Comparison of ENCODE assay signal across 9 mouse cellular contexts in genomic region chr3:70035593-70035992, GRCm38 (mm10). TPM values are rescaled to one million over a fixed set of nuclear protein-coding genes. Genes with fewer than 3 reads are reported as not detected.
DNase-seq lines count a peak whose midpoint lies in the region; ATAC-seq and TF ChIP-seq lines count a peak whose summit lies in the region.
"Had no signal": no experiment of that assay in that cellular context is flagged by ENCODE, and none has a peak within 500 bp of the region (broad histone marks: within the 10 kb centered on the region; RNA-seq: fewer than 3 reads in every experiment).

No protein-coding gene starts in this region.

- H3K4me2 ChIP-seq in midbrain, embryonic 14.5 days (ENCODE audit: low read length) = no peak overlapping the region
- no peak overlapping the region for H3K4me2 ChIP-seq in midbrain, embryonic 11.5 days
- no peak overlapping the region for H3K4me2 ChIP-seq in liver, embryonic 11.5 days
- H3K4me2 ChIP-seq: heart, embryonic 13.5 days had no signal

- no peaks in the 10 kb centered on the region for H3K36me3 ChIP-seq in midbrain, embryonic 14.5 days (ENCODE audit: control insufficient read depth, insufficient read depth, low read length)
- H3K36me3 ChIP-seq in midbrain, embryonic 11.5 days (ENCODE audit: control insufficient read depth, insufficient read depth, low read length) = no peaks in the 10 kb centered on the region
- no peaks in the 10 kb centered on the region for H3K36me3 ChIP-seq in midbrain, embryonic 10.5 days
- no peaks in the 10 kb centered on the region for H3K36me3 ChIP-seq in liver, embryonic 11.5 days (ENCODE audit: control insufficient read depth, insufficient read depth, low read length)
- H3K36me3 ChIP-seq: heart, embryonic 13.5 days had no signal

- 60% methylated on average over 4 of the region's 4 CpGs for WGBS in midbrain, embryonic 14.5 days
- WGBS in midbrain, embryonic 11.5 days = 63% methylated on average over 4 of the region's 4 CpGs
- 60% methylated on average over 4 of the region's 4 CpGs for WGBS in midbrain, embryonic 10.5 days
- WGBS in liver, embryonic 11.5 days = 49% methylated on average over 4 of the region's 4 CpGs

- peak; percentile 68 for TF ChIP-seq CTCF in cortical plate, adult 2 months (IDR thresholded peaks at IDR 0.05; ENCODE audit: extremely low read depth, insufficient read depth, low read length)

- H3K27me3 ChIP-seq in midbrain, embryonic 14.5 days (ENCODE audit: control insufficient read depth, insufficient read depth, low read length) = no peaks in the 10 kb centered on the region
- H3K27me3 ChIP-seq in midbrain, embryonic 11.5 days (ENCODE audit: control insufficient read depth, insufficient read depth, low read length) = no peaks in the 10 kb centered on the region
- H3K27me3 ChIP-seq in midbrain, embryonic 10.5 days (ENCODE audit: low read depth, poor library complexity, severe bottlenecking) = no peaks in the 10 kb centered on the region
- H3K27me3 ChIP-seq in liver, embryonic 11.5 days (replicated peaks; ENCODE audit: control insufficient read depth, insufficient read depth, low read length) = no peaks in the 10 kb centered on the region
- H3K27me3 ChIP-seq: heart, embryonic 13.5 days had no signal

- ATAC-seq in midbrain, embryonic 14.5 days (ENCODE audit: low FRiP score, low TSS enrichment) = no peak
- no peak for ATAC-seq in midbrain, embryonic 11.5 days (ENCODE audit: low FRiP score)
- no peak for ATAC-seq in liver, embryonic 11.5 days (replicated peaks; ENCODE audit: low FRiP score)

- H3K9me3 ChIP-seq in midbrain, embryonic 14.5 days (ENCODE audit: control insufficient read depth, low read length) = no peaks in the 10 kb centered on the region
- H3K9me3 ChIP-seq in midbrain, embryonic 11.5 days (ENCODE audit: control insufficient read depth, low read length) = no peaks in the 10 kb centered on the region
- H3K9me3 ChIP-seq in midbrain, embryonic 10.5 days (replicated peaks) = no peaks in the 10 kb centered on the region
- H3K9me3 ChIP-seq in liver, embryonic 11.5 days (ENCODE audit: control insufficient read depth, low read length) = no peaks in the 10 kb centered on the region
- H3K9me3 ChIP-seq: heart, embryonic 13.5 days had no signal

- no peak overlapping the region for H3K4me3 ChIP-seq in midbrain, embryonic 14.5 days (replicated peaks; ENCODE audit: low read depth, low read length)
- H3K4me3 ChIP-seq in midbrain, embryonic 11.5 days (ENCODE audit: low read depth, low read length) = no peak overlapping the region
- no peak overlapping the region for H3K4me3 ChIP-seq in cortical plate, adult 2 months (ENCODE audit: insufficient read depth, low read length)
- no peak overlapping the region for H3K4me3 ChIP-seq in midbrain, embryonic 10.5 days
- H3K4me3 ChIP-seq in liver, embryonic 11.5 days (ENCODE audit: low read depth, low read length) = no peak overlapping the region
- H3K4me3 ChIP-seq: heart, embryonic 13.5 days had no signal

- no peak overlapping the region for H3K9ac ChIP-seq in midbrain, embryonic 14.5 days (replicated peaks; ENCODE audit: low read length)
- H3K9ac ChIP-seq in midbrain, embryonic 11.5 days (ENCODE audit: low read length) = no peak overlapping the region
- no peak overlapping the region for H3K9ac ChIP-seq in liver, embryonic 11.5 days (ENCODE audit: low read depth, low read length)
- H3K9ac ChIP-seq: heart, embryonic 13.5 days had no signal

- H3K27ac ChIP-seq in midbrain, embryonic 14.5 days (replicated peaks; ENCODE audit: low read depth, low read length) = no peak overlapping the region
- H3K27ac ChIP-seq in midbrain, embryonic 11.5 days (ENCODE audit: low read depth, low read length) = no peak overlapping the region
- H3K27ac ChIP-seq in cortical plate, adult 2 months (ENCODE audit: insufficient read depth, low read length) = no peak overlapping the region
- H3K27ac ChIP-seq in midbrain, embryonic 10.5 days (replicated peaks) = no peak overlapping the region
- no peak overlapping the region for H3K27ac ChIP-seq in liver, embryonic 11.5 days (ENCODE audit: low read depth, low read length)
- H3K27ac ChIP-seq: heart, embryonic 13.5 days had no signal

- peak; percentile 60 for DNase-seq in midbrain, embryonic 14.5 days
- no peak for DNase-seq in midbrain, embryonic 11.5 days (ENCODE audit: low spot score, missing footprints)
- peak; percentile 62 to 73 for DNase-seq in layer of hippocampus, postnatal 10 days (ENCODE audit: low spot score in 2 of 2)
- DNase-seq in right cerebral cortex, postnatal 4 days = peak; percentile 62
- DNase-seq in midbrain, embryonic 10.5 days (ENCODE audit: low spot score) = no peak
- DNase-seq in liver, embryonic 11.5 days (ENCODE audit: low spot score) = no peak
- DNase-seq: lung, adult 2 months had no signal

- H3K4me1 ChIP-seq in midbrain, embryonic 14.5 days (ENCODE audit: control insufficient read depth, insufficient read depth, low read length) = no peaks in the 10 kb centered on the region
- no peaks in the 10 kb centered on the region for H3K4me1 ChIP-seq in midbrain, embryonic 11.5 days (ENCODE audit: control insufficient read depth, insufficient read depth, low read length)
- no peaks in the 10 kb centered on the region for H3K4me1 ChIP-seq in cortical plate, adult 2 months (ENCODE audit: control insufficient read depth, insufficient read depth, low read length)
- H3K4me1 ChIP-seq in midbrain, embryonic 10.5 days = no peaks in the 10 kb centered on the region
- no peaks in the 10 kb centered on the region for H3K4me1 ChIP-seq in liver, embryonic 11.5 days (replicated peaks; ENCODE audit: control insufficient read depth, insufficient read depth, low read length)
- H3K4me1 ChIP-seq: heart, embryonic 13.5 days had no signal

- no peak for TF ChIP-seq POLR2A in cortical plate, adult 2 months (IDR thresholded peaks at IDR 0.05; ENCODE audit: extremely low read depth, insufficient read depth, low read length)

RNA-seq across cellular contexts. Expression of gene Otol1, which starts 28.2 kb away (rescaled TPM):
- polyA plus RNA-seq in midbrain, embryonic 14.5 days (2014; fragmentation: Nextera tagmentation; extraction: Ambion mirVana) = not detected in 2 replicates
- polyA plus RNA-seq in midbrain, embryonic 11.5 days (2014; fragmentation: Nextera tagmentation; extraction: Ambion mirVana) = not detected in 2 replicates
- polyA plus RNA-seq in cortical plate, adult 2 months (2012; rRNA removed) = not detected in 2 replicates
- not detected for total RNA-seq in layer of hippocampus, postnatal 10 days (2021)
- polyA plus RNA-seq in midbrain, embryonic 10.5 days (2016; fragmentation: Nextera tagmentation; extraction: Ambion mirVana) = not detected in 2 replicates
- polyA plus RNA-seq in liver, embryonic 11.5 days (2014; fragmentation: Nextera tagmentation; extraction: Ambion mirVana) = not detected in 2 replicates
- polyA plus RNA-seq: heart, embryonic 13.5 days; lung, adult 2 months had no signal

Comparison
In these comparisons a context has a peak if more than half of its experiments do, and no peak if none do; other contexts are left out.
1. DNase-seq: peak in midbrain, embryonic 14.5 days (single experiment), layer of hippocampus, postnatal 10 days (2 of 2) and right cerebral cortex, postnatal 4 days (single experiment); none in midbrain, embryonic 11.5 days (single experiment), midbrain, embryonic 10.5 days (single experiment) and liver, embryonic 11.5 days (single experiment).